Mouse (Mus musculus) 3T3-L1 (cell line): ENCODE measurements at regions not wholly inside any gene's neighbourhood (a gene's known extent, or its start where the extent isn't known, plus 50 kb on each side); places are given as distances from the start of the nearest gene placed in this dataset.

Experiments used
- DNase-seq: peaks from one replicate; pipeline ENCODE4 v3.0.0-alpha.2; 2015; ENCODE audit warnings: low read depth, low spot score

GRCm38 (mm10) chr4:124073646-124074045 lies 155.8 kb upstream of the 4930535I16Rik start:
- DNase-seq = no peak

DNA sequence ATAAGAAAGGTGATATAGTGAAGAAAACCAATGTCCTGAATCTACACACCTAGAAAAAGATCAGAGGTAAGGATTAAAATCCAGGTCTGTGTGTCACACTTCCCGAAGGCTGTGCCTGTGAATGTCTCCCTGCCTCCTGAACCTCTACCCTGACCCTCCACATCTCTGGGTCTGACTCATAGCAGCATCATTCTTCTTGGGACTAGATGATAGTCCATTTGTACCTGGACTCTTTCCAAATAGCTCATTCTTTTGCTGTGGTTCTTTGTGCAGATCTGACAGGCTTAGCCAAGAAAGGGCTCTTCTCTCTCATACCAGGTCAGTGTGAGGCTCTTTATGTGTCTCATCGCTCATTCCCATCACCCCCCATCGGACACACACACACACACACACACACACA lies 146.8 kb upstream of the 4930535I16Rik start:
- DNase-seq = peak; percentile 75

- no peak for DNase-seq
Measured at GRCm38 (mm10) chr4:124063269-124064100, 145.7 kb upstream of the 4930535I16Rik start.

- no peak for DNase-seq
Measured at GRCm38 (mm10) chr4:124057607-124058006, 139.8 kb upstream of the 4930535I16Rik start.

- no peak for DNase-seq
Measured at GRCm38 (mm10) chr4:124054240-124054760, 136.5 kb upstream of the 4930535I16Rik start.

DNA sequence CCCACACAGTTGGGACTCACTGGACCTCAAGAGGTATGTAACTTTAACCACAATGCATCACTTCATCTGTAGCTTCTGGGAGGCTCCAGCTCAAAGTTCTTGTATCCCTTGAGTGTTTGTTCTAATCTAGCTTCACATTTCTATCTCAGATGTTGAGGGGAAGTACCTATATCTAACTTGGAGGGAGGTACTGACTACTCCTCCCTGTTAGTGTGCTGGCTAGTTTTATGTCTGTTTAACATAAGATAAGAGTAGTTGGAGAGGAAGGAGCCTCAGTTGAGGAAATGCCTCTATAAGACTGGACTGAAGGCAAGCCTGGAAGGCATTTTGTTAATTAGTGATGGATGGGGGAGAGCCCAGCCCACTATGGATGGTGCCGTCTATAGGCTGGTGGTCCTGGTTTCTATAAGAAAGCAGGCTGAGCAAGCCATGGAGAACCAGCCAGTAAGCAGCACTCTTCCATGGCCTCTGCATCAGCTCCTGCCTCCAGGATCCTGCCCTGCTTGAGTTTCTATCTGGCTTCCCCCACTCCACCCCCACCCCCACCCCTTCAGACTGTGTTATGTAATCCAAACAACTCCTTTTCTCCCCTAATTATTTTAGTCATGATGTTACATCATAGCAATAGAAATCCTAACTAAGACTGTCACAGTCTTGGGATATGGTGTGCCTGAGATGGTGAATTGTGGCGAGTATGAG lies 135.7 kb upstream of the 4930535I16Rik start:
- DNase-seq = no peak

DNA sequence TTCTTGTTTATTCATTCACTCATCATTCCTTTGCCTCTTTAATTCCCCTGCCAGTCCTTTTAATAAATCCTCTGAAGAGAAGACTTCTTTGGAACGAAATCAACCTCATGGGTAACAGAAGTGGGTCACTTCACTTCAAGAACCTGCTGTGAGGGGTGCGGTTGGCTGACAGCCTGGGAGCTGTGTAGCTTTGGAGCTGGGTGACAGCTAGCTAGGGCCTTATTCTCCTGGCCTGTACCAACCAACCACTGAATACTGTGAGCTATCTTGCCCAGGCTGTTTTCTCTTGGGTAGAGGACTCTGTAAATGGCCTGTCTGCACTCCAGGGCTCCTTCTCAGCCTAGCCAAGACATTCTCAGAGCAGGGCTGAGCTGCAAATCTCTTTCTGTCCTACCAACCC lies 134.6 kb upstream of the 4930535I16Rik start:
- no peak for DNase-seq

GRCm38 (mm10) chr4:124048348-124048831 lies 130.6 kb upstream of the 4930535I16Rik start:
- no peak for DNase-seq

- no peak for DNase-seq
Measured at GRCm38 (mm10) chr4:124047898-124048297, 130.1 kb upstream of the 4930535I16Rik start.

DNA sequence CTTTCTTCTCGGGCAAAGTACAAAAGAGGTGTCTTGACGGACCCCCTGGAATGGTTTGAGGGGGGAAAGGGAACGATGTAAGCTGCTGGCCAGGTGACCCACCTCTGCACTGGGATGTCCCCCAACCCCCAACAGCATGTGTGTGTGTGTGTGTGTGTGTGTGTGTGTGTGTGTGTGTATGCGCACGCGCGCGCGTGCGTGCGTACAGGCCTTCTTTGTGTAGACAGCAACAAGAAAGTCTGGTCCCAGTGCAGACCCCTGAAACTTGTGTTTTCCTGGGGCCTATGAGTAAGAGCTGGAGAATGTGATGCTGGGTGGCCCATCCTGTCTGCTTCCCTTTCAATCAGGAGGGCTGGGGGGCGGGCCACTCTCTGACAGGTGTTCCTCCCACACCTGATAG lies 118.7 kb upstream of the 4930535I16Rik start:
- no peak for DNase-seq

GRCm38 (mm10) chr4:124035657-124036061 lies 117.8 kb upstream of the 4930535I16Rik start:
- no peak for DNase-seq

DNA sequence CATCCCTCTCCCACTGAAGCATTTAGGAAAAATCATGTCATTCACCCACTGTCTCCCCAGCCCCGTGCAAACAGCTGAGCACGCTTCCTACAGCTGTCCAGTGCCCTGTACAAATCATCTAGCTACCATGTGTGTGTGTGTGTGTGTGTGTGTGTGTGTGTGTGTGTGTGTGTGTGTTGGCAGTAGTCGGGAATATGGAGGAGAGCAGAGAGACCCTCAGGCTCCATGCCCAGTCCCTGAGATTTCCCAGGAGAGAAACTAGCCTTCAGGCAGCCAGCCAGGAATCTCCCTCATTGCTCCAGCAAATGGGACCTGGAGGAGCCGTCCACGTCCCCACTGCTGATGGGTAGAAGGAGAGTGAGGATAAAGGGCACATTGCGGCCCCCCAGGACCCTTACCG lies 117.4 kb upstream of the 4930535I16Rik start:
- no peak for DNase-seq

DNA sequence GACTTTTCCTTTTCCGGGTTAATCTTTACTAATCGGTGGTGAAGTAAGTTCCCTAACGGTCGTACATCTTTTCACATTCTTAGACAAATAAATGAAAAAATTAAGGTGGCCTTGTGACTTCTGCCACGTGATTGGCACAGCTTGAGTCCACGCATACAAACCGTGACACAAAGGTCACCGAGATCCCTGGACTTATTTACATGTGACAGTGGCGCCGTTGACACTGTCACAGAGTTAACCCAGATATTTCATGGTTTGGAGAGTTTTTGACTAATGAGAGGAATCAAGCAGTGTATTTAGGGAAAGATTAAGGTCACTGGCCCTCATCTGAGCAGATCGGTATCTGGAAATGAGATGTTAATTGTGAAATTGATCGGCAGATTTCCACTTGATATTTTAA lies 110.2 kb upstream of the 4930535I16Rik start:
- no peak for DNase-seq

DNA sequence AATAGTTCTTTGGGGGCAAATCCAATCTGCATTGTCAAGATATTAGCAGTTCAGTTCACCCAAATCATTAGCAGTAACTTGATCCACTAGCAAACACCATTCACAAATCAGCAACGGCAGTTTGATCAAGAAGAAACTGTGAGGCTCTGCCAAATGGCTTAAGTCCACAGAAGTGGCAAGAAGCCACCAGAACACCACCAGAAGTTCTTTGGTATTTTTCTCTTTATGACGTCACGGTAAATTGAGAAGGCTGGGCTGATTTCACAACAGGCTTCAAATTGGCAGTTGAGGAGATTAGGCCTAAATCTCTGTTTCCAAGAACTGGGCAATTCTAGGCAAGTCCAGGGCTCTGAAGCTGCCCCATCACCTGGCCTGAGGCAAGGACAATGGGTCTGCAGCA lies 98.6 kb upstream of the 4930535I16Rik start:
- peak; percentile 3 for DNase-seq

- no peak for DNase-seq
Measured at GRCm38 (mm10) chr4:124015323-124015722, 97.5 kb upstream of the 4930535I16Rik start.

- no peak for DNase-seq
Measured at GRCm38 (mm10) chr4:124012406-124012805, 94.6 kb upstream of the 4930535I16Rik start.

- DNase-seq = no peak
Measured at GRCm38 (mm10) chr4:124008725-124009124, 90.9 kb upstream of the 4930535I16Rik start.

DNA sequence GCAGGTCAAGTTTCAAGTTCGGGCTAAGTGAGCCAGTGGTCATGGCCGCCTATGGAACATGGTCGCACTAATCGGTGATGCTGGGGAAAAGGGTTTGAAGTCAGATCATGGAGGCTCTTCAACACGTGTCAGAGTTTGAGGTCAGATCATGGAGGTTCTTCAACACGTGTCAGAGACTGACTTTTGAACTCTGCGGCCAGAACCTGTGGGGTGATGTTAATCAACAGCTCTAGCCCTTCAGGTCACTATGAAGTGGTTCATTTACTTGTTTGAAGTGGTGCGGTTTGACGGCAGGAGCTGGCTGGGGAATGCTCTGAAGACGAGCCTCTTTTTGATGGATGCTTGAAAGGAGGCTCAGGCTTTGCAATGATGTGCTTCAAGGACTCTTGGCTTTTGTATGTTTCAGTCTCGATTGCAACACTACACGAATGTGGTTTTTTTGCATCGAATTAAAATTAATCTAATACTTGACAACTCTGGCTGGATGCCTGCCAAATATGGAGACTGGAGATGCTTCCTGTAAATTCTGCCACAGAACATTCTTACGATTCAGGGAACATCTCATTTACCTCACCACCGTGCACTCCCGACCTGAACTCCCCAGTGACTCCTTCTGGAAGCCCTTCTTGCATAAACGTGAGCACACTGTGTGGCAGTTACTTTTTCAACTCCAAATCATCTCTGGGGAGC lies 87.9 kb upstream of the 4930535I16Rik start:
- no peak for DNase-seq

GRCm38 (mm10) chr4:124002760-124003159 lies 84.9 kb upstream of the 4930535I16Rik start:
- DNase-seq = no peak

GRCm38 (mm10) chr4:124002105-124002504 lies 84.3 kb upstream of the 4930535I16Rik start:
- DNase-seq = no peak

DNA sequence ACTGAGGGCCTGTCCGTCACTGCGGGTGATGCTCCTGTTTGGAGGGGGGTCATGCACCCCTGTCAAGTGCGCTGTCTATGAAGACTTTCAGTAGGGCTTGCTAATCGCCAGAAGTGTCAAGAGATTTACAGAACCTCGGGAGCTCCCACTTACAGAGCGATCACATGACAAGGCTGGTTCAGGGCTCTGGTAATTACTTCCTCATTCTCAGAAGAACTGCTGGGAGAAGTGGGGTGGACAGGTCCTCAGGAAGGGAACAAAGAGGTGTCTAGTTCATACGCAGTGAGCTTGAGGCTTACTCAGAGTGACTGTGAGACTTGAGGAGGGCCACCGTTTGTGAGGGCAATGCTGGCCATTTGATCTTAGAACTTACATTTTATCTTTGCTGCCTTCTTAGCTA lies 78.0 kb upstream of the 4930535I16Rik start:
- DNase-seq = no peak

DNA sequence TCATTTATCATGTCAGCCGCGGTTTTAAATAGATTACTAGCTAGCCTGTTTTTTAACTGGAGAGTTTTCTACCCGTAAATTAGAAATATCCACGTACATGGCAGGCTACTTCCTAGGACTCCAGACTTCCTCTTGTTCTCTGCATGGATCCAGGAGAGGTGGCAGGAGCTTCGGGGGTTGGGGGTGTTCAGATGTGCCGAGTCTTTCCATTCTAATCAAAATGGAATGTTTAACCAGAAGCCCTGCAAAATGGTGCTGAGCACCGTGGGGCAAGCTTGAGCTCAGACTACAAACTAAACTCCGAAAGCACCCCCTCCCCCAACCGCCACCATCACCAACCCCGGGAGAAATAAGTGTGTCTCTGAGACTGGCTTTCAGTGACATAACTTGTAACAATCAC lies 73.4 kb upstream of the 4930535I16Rik start:
- DNase-seq = no peak
